8 mouse cellular contexts compared by ENCODE assay signal in the genomic region with DNA sequence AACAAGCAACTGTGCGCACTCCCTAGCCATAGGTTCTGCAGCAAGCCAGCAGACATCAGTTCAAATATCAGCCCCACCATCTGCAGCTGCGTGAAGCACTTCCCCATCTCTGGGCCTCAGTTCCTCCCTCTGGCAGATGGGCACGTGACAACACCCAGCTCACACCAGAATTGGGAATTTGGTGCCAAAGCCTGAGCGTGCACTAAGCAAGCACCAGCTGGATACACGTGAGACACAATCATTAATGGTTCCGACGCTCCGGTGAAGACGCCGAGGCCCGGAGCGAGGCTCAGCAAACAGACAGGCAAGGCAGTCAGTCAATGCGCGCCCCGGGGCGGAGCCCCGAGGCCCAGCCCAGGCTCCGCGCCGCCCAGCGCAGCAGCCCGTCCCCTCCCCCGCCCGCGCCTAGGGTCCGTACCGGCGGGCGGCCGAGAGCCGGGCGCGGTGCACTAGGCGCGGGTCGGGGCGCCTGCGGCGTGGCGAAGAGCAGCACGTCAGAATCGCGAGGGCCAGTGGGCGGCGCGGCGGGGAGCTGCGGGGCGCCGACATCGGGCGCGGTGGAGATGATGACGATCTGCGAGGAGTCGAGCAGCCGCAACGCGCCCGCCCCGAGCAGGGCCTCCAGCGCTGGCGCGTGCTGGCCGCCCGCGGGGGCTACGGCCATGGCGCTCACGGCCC. TPM values are rescaled to one million over a fixed set of nuclear protein-coding genes. Genes with fewer than 3 reads are reported as not detected.
DNase-seq lines count a peak whose midpoint lies in the region; ATAC-seq and TF ChIP-seq lines count a peak whose summit lies in the region.

No protein-coding gene starts in this region.

- H3K27me3 ChIP-seq in intestine, embryonic 15.5 days (replicated peaks): no peaks in the 10 kb centered on the region
- no peaks in the 10 kb centered on the region for H3K27me3 ChIP-seq in liver, embryonic 14.5 days (ENCODE audit: control insufficient read depth, insufficient read depth, low read length)

- H3K9ac ChIP-seq in intestine, embryonic 15.5 days: peak overlapping the region; percentile 77
- H3K9ac ChIP-seq in liver, embryonic 14.5 days (replicated peaks): peak overlapping the region; percentile 74

- TF ChIP-seq EP300 in liver, embryonic 14.5 days (IDR thresholded peaks at IDR 0.05; ENCODE audit: low read depth): no peak

- peak overlapping the region; percentile 88 for H3K27ac ChIP-seq in intestine, embryonic 15.5 days
- peak overlapping the region; percentile 54 for H3K27ac ChIP-seq in liver, embryonic 14.5 days

- H3K9me3 ChIP-seq in intestine, embryonic 15.5 days: no peaks in the 10 kb centered on the region
- no peaks in the 10 kb centered on the region for H3K9me3 ChIP-seq in liver, embryonic 14.5 days (ENCODE audit: control insufficient read depth, low read length)

- DNase-seq in kidney, adult 18-20 months: peak; percentile 62
- no peak for DNase-seq in kidney, adult 11 months
- peak; percentile 67 for DNase-seq in brain, adult 2 months (ENCODE audit: low read depth, low spot score)
- DNase-seq in gastrocnemius, postnatal 10 days: peak; percentile 72
- DNase-seq in liver, embryonic 14.5 days (ENCODE audit: low read depth in 3 of 3, low spot score in 3 of 3): peak; percentile 56 to 68 (median 64)
- DNase-seq in neural tube, embryonic 10.5 days (ENCODE audit: extremely low spot score, low spot score): peak; percentile 76
- peak; percentile 39 to 47 for DNase-seq in thymus, adult 18-20 months

- peak; percentile 88 for ATAC-seq in intestine, embryonic 15.5 days
- ATAC-seq in liver, embryonic 14.5 days (ENCODE audit: insufficient read depth): peak; percentile 83

- TF ChIP-seq CTCF in liver, embryonic 14.5 days (IDR thresholded peaks at IDR 0.05; ENCODE audit: low read depth): peak; percentile 4; the same call in 1 of the 2 replicates

- no peaks in the 10 kb centered on the region for H3K36me3 ChIP-seq in intestine, embryonic 15.5 days
- H3K36me3 ChIP-seq in liver, embryonic 14.5 days (replicated peaks; ENCODE audit: control insufficient read depth, insufficient read depth, low read depth): peaks cover 4% of the 10 kb centered on the region

- peak overlapping the region; percentile 78 for H3K4me2 ChIP-seq in intestine, embryonic 15.5 days (replicated peaks)
- H3K4me2 ChIP-seq in liver, embryonic 14.5 days (ENCODE audit: low read depth): peak overlapping the region; percentile 94

- H3K4me3 ChIP-seq in intestine, embryonic 15.5 days (replicated peaks): peak overlapping the region; percentile 90
- peak overlapping the region; percentile 65 to 97 for H3K4me3 ChIP-seq in liver, embryonic 14.5 days (ENCODE audit: insufficient read depth in 1 of 2, low read depth in 2 of 2, low read length in 2 of 2)

- under 1% methylated on average over 69 of the region's 70 CpGs for WGBS in intestine, embryonic 15.5 days
- WGBS in liver, embryonic 14.5 days (ENCODE audit: insufficient replicate concordance): under 1% methylated on average over 70 of the region's 70 CpGs

- peaks cover 41% of the 10 kb centered on the region for H3K4me1 ChIP-seq in intestine, embryonic 15.5 days (replicated peaks)
- H3K4me1 ChIP-seq in liver, embryonic 14.5 days (replicated peaks; ENCODE audit: control insufficient read depth in 2 of 2, insufficient read depth in 2 of 2, low read length in 1 of 2): peaks cover 19 to 37% of the 10 kb centered on the region in 2 experiments

RNA-seq across cellular contexts. Expression of gene E2f1, which starts 0.5 kb away (rescaled TPM):
- 1 to 10 TPM; 6.3 to 8.7 TPM for total RNA-seq in gastrocnemius, postnatal 10 days (2021)
- 16.7 and 18.7 TPM in 2 replicates for polyA plus RNA-seq in intestine, embryonic 15.5 days (2015; fragmentation: Nextera tagmentation; extraction: Ambion mirVana)
- polyA plus RNA-seq in liver, embryonic 14.5 days (2012; rRNA removed): 26.2 and 26.4 TPM in 2 replicates
- polyA plus RNA-seq in liver, embryonic 14.5 days (2014; fragmentation: Nextera tagmentation; extraction: Ambion mirVana): 6.0 and 7.6 TPM in 2 replicates

RNA-seq across cellular contexts. Expression of gene Necab3, which starts 10.5 kb away (rescaled TPM):
- total RNA-seq in gastrocnemius, postnatal 10 days (2021): under 1 TPM; 0.73 to 0.79 TPM
- 1.2 TPM in 2 replicates for polyA plus RNA-seq in intestine, embryonic 15.5 days (2015; fragmentation: Nextera tagmentation; extraction: Ambion mirVana)
- polyA plus RNA-seq in liver, embryonic 14.5 days (2012; rRNA removed): 0.80 and 1.7 TPM in 2 replicates
- polyA plus RNA-seq in liver, embryonic 14.5 days (2014; fragmentation: Nextera tagmentation; extraction: Ambion mirVana): 0.87 and 0.96 TPM in 2 replicates

RNA-seq across cellular contexts. Expression of gene Actl10, which starts 17.6 kb away (rescaled TPM):
- not detected for total RNA-seq in gastrocnemius, postnatal 10 days (2021)
- 0.15 TPM in 1 of 2 replicates, not detected in the other for polyA plus RNA-seq in intestine, embryonic 15.5 days (2015; fragmentation: Nextera tagmentation; extraction: Ambion mirVana)
- 0.05 TPM in 1 of 2 replicates, not detected in the other for polyA plus RNA-seq in liver, embryonic 14.5 days (2012; rRNA removed)
- not detected in 2 replicates for polyA plus RNA-seq in liver, embryonic 14.5 days (2014; fragmentation: Nextera tagmentation; extraction: Ambion mirVana)

RNA-seq across cellular contexts. Expression of gene 1700003F12Rik, which starts 22.3 kb away (rescaled TPM):
- total RNA-seq in gastrocnemius, postnatal 10 days (2021): under 1 TPM in 1 of 2 experiments, not detected in 1; 0.81 TPM
- polyA plus RNA-seq in intestine, embryonic 15.5 days (2015; fragmentation: Nextera tagmentation; extraction: Ambion mirVana): 0.52 and 0.57 TPM in 2 replicates
- polyA plus RNA-seq in liver, embryonic 14.5 days (2012; rRNA removed): 1.3 TPM in 2 replicates
- 0.90 and 1.1 TPM in 2 replicates for polyA plus RNA-seq in liver, embryonic 14.5 days (2014; fragmentation: Nextera tagmentation; extraction: Ambion mirVana)

RNA-seq across cellular contexts. Expression of gene Pxmp4, which starts 34.3 kb away (rescaled TPM):
- 10 to 100 TPM; 15.1 to 16.1 TPM for total RNA-seq in gastrocnemius, postnatal 10 days (2021)
- polyA plus RNA-seq in intestine, embryonic 15.5 days (2015; fragmentation: Nextera tagmentation; extraction: Ambion mirVana): 28.0 and 32.9 TPM in 2 replicates
- 18.7 and 27.6 TPM in 2 replicates for polyA plus RNA-seq in liver, embryonic 14.5 days (2012; rRNA removed)
- polyA plus RNA-seq in liver, embryonic 14.5 days (2014; fragmentation: Nextera tagmentation; extraction: Ambion mirVana): 30.2 and 35.4 TPM in 2 replicates
